Mouse (Mus musculus): ENCODE results near the gene Zbtb40.

DNA sequence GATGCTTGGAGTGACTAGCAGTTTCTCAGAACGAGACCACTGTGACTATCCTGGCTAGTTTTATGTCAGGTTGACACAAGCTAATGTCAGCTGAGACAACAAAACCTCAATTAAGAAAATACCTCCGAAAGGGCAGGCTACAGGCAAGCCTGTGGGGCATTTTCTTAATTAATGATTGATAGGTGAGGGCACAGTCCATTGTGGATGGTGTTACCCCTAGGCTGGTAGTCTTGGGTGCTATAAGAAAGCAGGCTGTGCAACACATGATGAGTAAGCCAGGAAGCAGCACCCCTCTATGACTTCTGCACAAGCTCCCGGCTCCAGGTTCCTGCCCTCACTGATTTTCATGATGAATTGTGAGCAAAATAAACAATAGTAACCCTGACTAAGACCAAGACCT is 6.3 kb upstream of the Zbtb40 start:
- TF ChIP-seq POLR2A (IDR thresholded peaks at IDR 0.05; ENCODE audit: low read depth, low read length) (no peak), CTCF (conservative IDR thresholded peaks at IDR 0.05; ENCODE audit: insufficient read depth, insufficient read length, low read depth, low read length) (no peak)

All from kidney, adult 2 months (tissue).